ENCODE assay signal across 1 mouse cellular context in the genomic region with DNA sequence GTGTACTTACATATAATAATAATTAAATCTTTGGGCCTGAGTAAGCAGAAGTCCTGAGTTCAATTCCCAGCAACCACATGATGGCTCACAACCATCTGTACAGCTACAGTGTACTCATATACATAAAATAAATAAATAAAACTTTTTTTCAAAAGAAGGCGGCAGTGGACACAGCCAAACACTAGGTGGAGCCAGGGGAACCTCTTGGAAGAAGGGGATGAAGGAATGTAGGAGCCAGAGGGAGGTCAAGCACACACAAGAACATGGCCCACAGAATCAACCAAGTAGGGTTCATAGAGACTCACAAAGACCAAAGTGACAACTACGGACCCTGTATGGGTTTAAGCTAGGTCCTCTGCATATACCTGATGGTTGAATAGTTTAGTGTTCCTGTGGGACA.
TF ChIP-seq lines count a peak whose summit lies in the region.

No protein-coding gene starts in this region.

TF ChIP-seq in MEL, 35 proteins besides CTCF, POLR2A, EP300 and RAD21:
- no peak for TF ChIP-seq HCFC1 (IDR thresholded peaks at IDR 0.05; ENCODE audit: low read depth, low read length)
- TF ChIP-seq SMC3 (IDR thresholded peaks at IDR 0.05; ENCODE audit: low read depth, low read length), result 0 out of 2 replicates have a peak, but pooled peaks have one; percentile 8
- no peak for TF ChIP-seq TBP (IDR thresholded peaks at IDR 0.05; ENCODE audit: low read depth, low read length)
